Mouse (Mus musculus) layer of hippocampus, postnatal 36 days (tissue): ENCODE data around the gene Olfr608. TPM values are rescaled to one million over a fixed set of nuclear protein-coding genes. Genes with fewer than 3 reads are reported as not detected.
"Not testable (repeated sequence)": the region's sequence is repeated elsewhere in the genome, so short reads cannot be mapped to it uniquely, and the experiment has no call there.

Experiments
- DNase-seq, 2 experiments: peaks; one replicate each; pipeline ENCODE4 v3.0.0; 2022
- total RNA-seq, 2 experiments: library from RNA; stranded (reverse); gene quantifications; 2 replicates each; pipeline ENCODE4 v1.2.3; 2021

Gene Olfr608
- total RNA-seq = not detected

- no peak for DNase-seq
Measured at GRCm38 (mm10) chr7:103469577-103469976, at the start of gene Olfr608. Gene Olfr608, plus strand, starts transcription at chr7:103469877.

- no peak for DNase-seq
Measured at GRCm38 (mm10) chr7:103445339-103445738, 24.3 kb upstream of the Olfr608 start, which contains the start of gene Olfr605. Gene Olfr605, minus strand, starts transcription at chr7:103445439.

- no peak for DNase-seq
Measured at GRCm38 (mm10) chr7:103448746-103449145, 20.9 kb upstream of the Olfr608 start, which contains the start of gene Olfr606. Gene Olfr606, plus strand, starts transcription at chr7:103449046.

GRCm38 (mm10) chr7:103460590-103460989 is 9.1 kb upstream of the Olfr608 start:
- no peak for DNase-seq

- not testable (repeated sequence) for DNase-seq
Measured at GRCm38 (mm10) chr7:103477106-103477505, 7.4 kb downstream of the Olfr608 start.

GRCm38 (mm10) chr7:103497962-103498361 is 28.3 kb downstream of the Olfr608 start, which contains the start of gene Olfr609:
Gene Olfr609, minus strand, starts transcription at chr7:103498062.
- no peak for DNase-seq

- no peak for DNase-seq
Measured at GRCm38 (mm10) chr7:103512022-103512421, 42.3 kb downstream of the Olfr608 start, which contains the start of gene Olfr610. Gene Olfr610, minus strand, starts transcription at chr7:103512122.

- DNase-seq = not testable (repeated sequence)
Measured at GRCm38 (mm10) chr7:103520746-103521145, 51.1 kb downstream of the Olfr608 start, which contains the start of gene Olfr611. Gene Olfr611, minus strand, starts transcription at chr7:103520846.

Other genes with a start within 250 kb of the Olfr608 start
- not detected for gene Usp17ld, start 217.4 kb upstream of the Olfr608 start, total RNA-seq
- gene Olfr596, start 164.2 kb upstream of the Olfr608 start, total RNA-seq = not detected
- not detected for gene Olfr597, start 153.6 kb upstream of the Olfr608 start, total RNA-seq
- gene Olfr598, start 146.3 kb upstream of the Olfr608 start, total RNA-seq = not detected
- not detected for gene Olfr599, start 134.0 kb upstream of the Olfr608 start, total RNA-seq
- gene Olfr600, start 120.2 kb upstream of the Olfr608 start, total RNA-seq = not detected
- gene Olfr601, start 107.2 kb upstream of the Olfr608 start, total RNA-seq = not detected
- not detected for gene Olfr603, start 83.7 kb upstream of the Olfr608 start, total RNA-seq
- gene Usp17lc, start 54.8 kb upstream of the Olfr608 start, total RNA-seq = not detected
- gene Olfr605, start 24.4 kb upstream of the Olfr608 start, total RNA-seq = not detected
- gene Olfr606, start 20.8 kb upstream of the Olfr608 start, total RNA-seq = not detected
- not detected for gene Olfr607, start 5.7 kb upstream of the Olfr608 start, total RNA-seq
- gene Olfr609, start 28.2 kb downstream of the Olfr608 start, total RNA-seq = not detected
- not detected for gene Olfr610, start 42.2 kb downstream of the Olfr608 start, total RNA-seq
- not detected for gene Olfr611, start 51.0 kb downstream of the Olfr608 start, total RNA-seq
- not detected for gene Olfr612, start 72.8 kb downstream of the Olfr608 start, total RNA-seq
- gene Olfr613, start 78.2 kb downstream of the Olfr608 start, total RNA-seq = not detected
- gene Olfr615, start 86.2 kb downstream of the Olfr608 start, total RNA-seq = not detected
- gene Olfr616, start 99.3 kb downstream of the Olfr608 start, total RNA-seq = not detected
- gene Olfr617, start 103.2 kb downstream of the Olfr608 start, total RNA-seq = not detected
- not detected for gene Olfr618, start 120.2 kb downstream of the Olfr608 start, total RNA-seq
- gene Olfr619, start 130.7 kb downstream of the Olfr608 start, total RNA-seq = not detected
- gene Olfr620, start 142.7 kb downstream of the Olfr608 start, total RNA-seq = not detected
- not detected for gene Olfr622, start 172.8 kb downstream of the Olfr608 start, total RNA-seq
- not detected for gene Olfr623, start 193.8 kb downstream of the Olfr608 start, total RNA-seq
- gene Olfr624, start 201.3 kb downstream of the Olfr608 start, total RNA-seq = not detected
- not detected for gene Olfr625-ps1, start 212.8 kb downstream of the Olfr608 start, total RNA-seq
- not detected for gene Olfr243, start 244.8 kb downstream of the Olfr608 start, total RNA-seq